Mouse (Mus musculus) left cerebral cortex, adult 2 months (tissue): Measurements from ENCODE around the gene Kcnj5. TPM values are rescaled to one million over a fixed set of nuclear protein-coding genes. Genes with fewer than 3 reads are reported as not detected.

ENCODE experiments used
- DNase-seq, 2 experiments: peaks; one replicate each; pipeline ENCODE4 v3.0.0; 2021 to 2022; ENCODE audit warnings: low spot score in 2 of 2, mixed read lengths in 1 of 2; ENCODE audit errors: extremely low spot score in 1 of 2
- H3K27ac ChIP-seq: fragments of 200-600 bp; 2 replicates; pipeline ENCODE4 v1.8.1; 2022
- H3K4me3 ChIP-seq: fragments of 200-600 bp; 2 replicates; pipeline ENCODE4 v1.8.1; 2022
- CTCF ChIP-seq: fragments of 200-600 bp; IDR thresholded peaks from 2 replicates; pipeline ENCODE4 v1.8.1; 2022; ENCODE audit warnings: antibody characterized with exemption, mild to moderate bottlenecking, moderate library complexity
- intact Hi-C: fragments of 180-260 bp; cut with DNase I; formaldehyde crosslinking; loops from one replicate; pipeline ENCODE4 v1.15.1; 2025
- total RNA-seq, 2 experiments: library from RNA; stranded (reverse); gene quantifications; 2 replicates each; pipeline ENCODE4 v1.2.3; 2021

Gene Kcnj5
- total RNA-seq, 2 experiments from 2014 or later, result 0.45 to 0.47 TPM

DNA sequence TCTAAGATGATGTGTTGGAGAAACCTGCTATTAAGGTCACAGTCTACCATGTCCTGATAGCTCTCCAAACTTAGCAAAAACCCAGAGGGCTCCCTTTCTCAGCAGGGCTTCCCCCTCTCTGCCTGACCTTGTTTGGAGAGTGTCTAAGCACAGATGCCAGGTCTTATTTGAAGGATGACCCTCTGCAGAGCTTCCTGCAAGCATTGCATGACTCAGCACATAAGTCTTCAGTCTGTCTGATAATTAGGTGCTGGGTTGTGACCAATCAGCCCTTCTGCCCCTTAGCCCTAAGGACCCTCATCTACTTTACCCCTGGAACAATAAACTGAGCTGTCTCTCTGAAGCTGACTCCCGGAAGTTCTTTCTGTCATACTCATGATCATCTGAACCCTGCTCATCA lies 16.6 kb upstream of the Kcnj5 start:
- DNase-seq, result no peak
- TF ChIP-seq CTCF, result no peak
- Histone ChIP-seq H3K27ac (no peak overlapping the region), H3K4me3 (no peak overlapping the region)
- intact Hi-C loops, result no loop called here

DNA sequence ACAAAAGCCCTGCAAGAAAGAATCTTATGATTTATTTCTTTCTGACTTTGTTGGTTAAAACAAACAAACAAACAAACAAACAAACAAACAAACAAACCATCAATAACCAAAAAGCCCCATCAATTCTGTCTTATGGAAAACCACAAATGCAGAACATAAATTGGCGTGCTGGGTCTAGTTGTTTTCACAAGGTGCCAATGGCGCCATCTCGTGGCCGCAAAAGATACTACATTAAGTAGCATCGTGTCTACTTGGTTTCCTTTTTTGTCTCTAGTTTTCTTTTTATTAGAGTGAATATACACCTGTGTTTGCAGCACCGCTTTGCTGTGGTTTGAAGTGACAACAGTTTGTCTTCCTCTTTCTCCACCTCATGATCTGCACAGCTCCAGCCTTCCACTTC lies 6.2 kb upstream of the Kcnj5 start:
- no peak overlapping the region for H3K27ac ChIP-seq
- DNase-seq, result peak; percentile 72 to 73
- TF ChIP-seq CTCF, result peak; percentile 79
- H3K4me3 ChIP-seq, result no peak overlapping the region
- intact Hi-C loops, result loop anchor here (1.0 kb wide), 1 partner anchor 78 kb away; no protein-coding TSS in a partner anchor

DNA sequence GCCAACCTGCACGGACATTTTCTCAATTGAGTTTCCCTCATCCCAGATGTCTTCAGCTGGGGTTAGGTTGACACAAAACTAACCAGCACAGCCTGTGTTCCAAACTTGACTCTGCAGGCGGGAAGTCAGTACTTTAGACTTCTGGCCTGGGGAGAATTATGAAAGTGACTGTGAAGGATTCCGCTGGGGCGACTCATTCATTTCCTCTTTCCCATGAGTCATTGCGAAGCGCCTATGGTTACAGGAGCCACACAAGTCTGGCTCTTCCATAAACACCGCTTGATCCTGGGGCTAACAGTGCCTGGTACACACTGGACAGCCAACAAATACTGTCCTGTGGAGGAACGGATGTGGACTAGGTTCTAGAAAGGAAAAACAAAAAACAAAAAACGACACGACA lies 5.2 kb upstream of the Kcnj5 start:
- TF ChIP-seq CTCF, result no peak
- intact Hi-C loops, result loop anchor here (5.0 kb wide), 1 partner anchor 402 kb away; no protein-coding TSS in a partner anchor
- H3K4me3 ChIP-seq, result no peak overlapping the region
- H3K27ac ChIP-seq, result no peak overlapping the region
- DNase-seq, result no peak

GRCm38 (mm10) chr9:32348096-32348495 lies 3.9 kb upstream of the Kcnj5 start:
- intact Hi-C loops, result loop anchor here (5.0 kb wide), 1 partner anchor 401 kb away; no protein-coding TSS in a partner anchor
- H3K27ac ChIP-seq, result no peak overlapping the region
- DNase-seq, result no peak
- TF ChIP-seq CTCF, result no peak
- no peak overlapping the region for H3K4me3 ChIP-seq

GRCm38 (mm10) chr9:32344489-32344888 lies 339 bp upstream of the Kcnj5 start:
- TF ChIP-seq CTCF, result no peak
- Histone ChIP-seq H3K4me3 (peak overlapping the region; percentile 17; the same call in 1 of the 2 replicates), H3K27ac (no peak overlapping the region)
- peak in 1 of 2 experiments; percentile 23 for DNase-seq
- intact Hi-C loops, result no loop called here

DNA sequence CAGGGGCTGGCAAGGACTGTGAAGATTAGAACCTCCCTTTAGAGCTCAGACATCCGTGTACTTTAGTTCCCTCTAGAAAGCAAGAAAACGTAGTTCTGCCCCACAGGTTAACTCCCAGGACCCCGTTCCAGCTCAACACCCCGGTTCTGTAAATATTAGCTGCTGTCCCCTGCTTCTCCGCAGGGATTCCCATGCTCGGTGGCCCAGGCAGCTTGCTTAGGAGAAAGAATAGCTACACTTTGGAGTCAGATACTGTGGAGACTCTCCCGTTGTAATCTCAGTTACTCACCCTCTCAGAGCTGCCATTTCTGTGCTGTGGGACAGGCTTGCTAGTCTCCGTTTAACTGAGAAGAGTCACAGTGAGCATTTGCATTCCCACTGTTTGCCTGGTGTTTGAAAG lies 1.2 kb downstream of the Kcnj5 start:
- H3K27ac ChIP-seq, result no peak overlapping the region
- TF ChIP-seq CTCF, result no peak
- intact Hi-C loops, result no loop called here
- no peak for DNase-seq
- no peak overlapping the region for H3K4me3 ChIP-seq

DNA sequence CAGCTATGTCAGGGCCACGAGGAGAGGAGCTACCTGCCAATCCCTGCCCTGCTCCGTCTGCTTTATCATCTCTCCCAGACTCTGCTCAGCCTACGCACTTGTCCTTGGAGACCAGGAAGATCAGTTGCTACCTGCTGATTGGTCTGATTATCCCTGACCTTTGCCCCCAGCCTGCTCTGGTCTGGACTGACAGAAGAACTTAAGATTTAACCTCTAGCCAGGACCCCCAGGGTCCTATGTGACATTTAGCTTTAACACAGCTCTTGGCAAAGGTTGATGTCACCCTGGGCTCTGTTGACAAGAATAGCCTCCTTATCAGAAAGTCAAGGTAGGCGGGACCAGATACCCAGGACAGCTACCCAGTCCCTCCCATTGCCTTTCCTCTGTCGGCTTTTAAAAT lies 3.3 kb downstream of the Kcnj5 start:
- intact Hi-C loops, result no loop called here
- H3K4me3 ChIP-seq, result no peak overlapping the region
- H3K27ac ChIP-seq, result no peak overlapping the region
- no peak for TF ChIP-seq CTCF
- DNase-seq, result no peak

- intact Hi-C loops, result no loop called here
- DNase-seq, result no peak
- no peak overlapping the region for H3K4me3 ChIP-seq
- H3K27ac ChIP-seq, result no peak overlapping the region
- TF ChIP-seq CTCF, result no peak
Measured at GRCm38 (mm10) chr9:32335389-32336150, 8.6 kb downstream of the Kcnj5 start.

DNA sequence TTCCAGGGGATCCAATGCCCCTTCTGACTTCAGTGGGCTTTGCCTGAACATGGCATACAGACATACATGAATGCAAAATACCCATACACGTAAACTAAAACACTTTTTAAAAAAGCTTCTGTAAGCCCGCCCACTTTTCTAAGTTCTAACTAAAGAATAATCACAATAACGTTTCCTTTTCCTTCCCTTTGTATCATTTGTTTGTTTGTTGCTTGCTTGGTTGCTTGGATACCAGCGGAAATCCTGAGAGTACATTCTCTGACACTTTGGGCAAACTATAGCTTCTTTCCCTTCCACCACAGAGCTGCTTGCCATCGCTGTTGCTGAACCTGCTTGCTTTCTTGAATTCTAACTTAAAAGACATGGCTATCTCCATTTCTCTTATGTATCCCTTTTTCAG lies 13.0 kb downstream of the Kcnj5 start:
- intact Hi-C loops, result no loop called here
- H3K27ac ChIP-seq, result no peak overlapping the region
- no peak for DNase-seq
- no peak for TF ChIP-seq CTCF
- no peak overlapping the region for H3K4me3 ChIP-seq

- TF ChIP-seq CTCF, result no peak
- Histone ChIP-seq H3K27ac (no peak overlapping the region), H3K4me3 (no peak overlapping the region)
- intact Hi-C loops, result no loop called here
- no peak for DNase-seq
Measured at GRCm38 (mm10) chr9:32328777-32329176, 15.4 kb downstream of the Kcnj5 start.

DNA sequence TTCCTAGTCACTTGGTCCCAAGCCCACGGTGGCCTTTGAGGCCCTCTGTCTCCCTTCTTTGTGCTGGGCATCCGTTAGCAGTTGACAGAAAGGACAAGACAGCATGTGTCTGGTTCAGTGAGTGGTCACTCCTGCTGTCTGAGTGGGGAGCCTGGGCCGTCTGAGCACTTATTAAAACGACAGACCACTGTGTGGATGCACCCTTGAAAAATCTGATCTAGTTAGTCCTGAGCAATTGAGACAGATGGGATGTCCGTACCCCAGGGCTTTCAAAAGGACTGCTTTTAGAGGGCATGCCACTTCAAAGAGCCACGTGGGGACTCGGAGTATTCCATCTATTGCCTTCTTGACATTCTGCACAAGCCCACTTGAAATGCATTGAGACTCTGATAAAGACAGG lies 20.5 kb downstream of the Kcnj5 start:
- DNase-seq, result no peak
- intact Hi-C loops, result no loop called here
- H3K27ac ChIP-seq, result no peak overlapping the region
- H3K4me3 ChIP-seq, result no peak overlapping the region
- TF ChIP-seq CTCF, result no peak

DNA sequence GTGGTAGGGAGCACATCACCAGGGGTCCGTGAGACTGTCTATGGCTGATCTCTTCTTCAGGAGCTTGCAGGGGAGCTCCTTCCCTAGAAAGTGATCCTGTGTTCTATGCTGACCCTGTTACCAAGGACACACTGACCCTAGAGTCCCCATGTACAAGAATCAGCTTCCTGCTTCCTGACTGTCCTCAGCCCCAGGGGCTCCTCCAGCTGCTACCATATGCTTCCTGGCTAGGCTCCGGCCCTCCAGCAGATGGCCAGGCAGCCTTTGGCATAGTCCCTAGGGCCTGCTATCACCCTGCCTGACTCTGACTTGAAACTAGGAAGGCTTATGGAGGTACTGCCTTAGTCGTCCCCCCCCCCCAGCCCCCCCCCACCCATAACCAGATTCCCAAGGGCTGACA lies 24.0 kb downstream of the Kcnj5 start:
- H3K4me3 ChIP-seq, result no peak overlapping the region
- intact Hi-C loops, result no loop called here
- DNase-seq, result no peak
- TF ChIP-seq CTCF, result no peak
- no peak overlapping the region for H3K27ac ChIP-seq

GRCm38 (mm10) chr9:32315999-32316398 lies 28.2 kb downstream of the Kcnj5 start:
- no peak for DNase-seq
- H3K27ac ChIP-seq, result no peak overlapping the region
- intact Hi-C loops, result no loop called here
- no peak for TF ChIP-seq CTCF
- no peak overlapping the region for H3K4me3 ChIP-seq
